Comparison of ENCODE assay signal across 11 mouse cellular contexts in the genomic region with DNA sequence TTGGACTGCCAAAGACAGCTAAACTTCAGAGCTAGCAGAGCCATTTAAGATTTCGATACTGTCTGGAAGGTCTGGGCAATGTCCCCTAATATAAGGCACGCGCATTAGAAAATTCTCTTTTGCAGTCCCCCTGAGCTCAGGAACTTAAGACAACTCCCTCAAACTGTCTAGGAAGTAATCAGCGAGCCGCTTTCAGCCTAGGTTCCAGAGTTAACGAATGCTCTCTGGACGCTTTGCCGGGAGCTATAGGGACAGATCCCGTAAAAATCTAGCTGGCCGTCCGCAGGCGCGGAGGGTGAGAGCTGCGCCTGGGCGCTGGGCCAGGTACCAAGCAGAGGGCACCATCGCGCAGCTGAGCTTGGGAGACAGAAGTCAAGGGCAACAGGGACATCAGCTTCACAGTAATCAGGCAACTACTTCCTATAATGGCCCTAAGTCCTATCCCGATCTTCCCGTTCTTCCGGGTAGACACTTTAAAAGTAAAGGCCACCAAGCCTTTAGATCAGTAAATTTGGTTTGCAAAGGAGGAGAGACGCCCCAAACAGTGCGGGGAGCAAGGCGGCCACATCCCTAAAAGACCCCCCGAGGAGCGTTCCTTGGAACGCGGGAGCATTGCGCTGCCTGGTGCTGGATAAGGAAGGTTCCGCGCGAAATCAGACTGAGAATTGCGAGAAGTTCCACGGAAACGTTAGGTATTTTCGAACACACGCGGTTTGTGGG. TPM values are rescaled to one million over a fixed set of nuclear protein-coding genes. Genes with fewer than 3 reads are reported as not detected.
DNase-seq lines count a peak whose midpoint lies in the region; ATAC-seq and TF ChIP-seq lines count a peak whose summit lies in the region.
"Had no signal": no experiment of that assay in that cellular context is flagged by ENCODE, and none has a peak within 500 bp of the region (broad histone marks: within the 10 kb centered on the region; RNA-seq: fewer than 3 reads in every experiment).

No protein-coding gene starts in this region.

- no peak overlapping the region for H3K4me3 ChIP-seq in forebrain, postnatal 0 days (ENCODE audit: low read depth, low read length)
- H3K4me3 ChIP-seq in forebrain, embryonic 14.5 days (ENCODE audit: low read depth, low read length), result no peak overlapping the region
- H3K4me3 ChIP-seq in stomach, embryonic 14.5 days (ENCODE audit: low read depth, low read length), result 0 out of 2 replicates have a peak overlapping the region, but pooled peaks have one; percentile 2
- no peak overlapping the region for H3K4me3 ChIP-seq in stomach, postnatal 0 days (ENCODE audit: low read depth, low read length)
- H3K4me3 ChIP-seq in hindbrain, embryonic 15.5 days, result no peak overlapping the region
- H3K4me3 ChIP-seq in layer of hippocampus, adult 2 months, result no peak overlapping the region

- peak overlapping the region; percentile 10; the same call in 1 of the 2 replicates for H3K4me2 ChIP-seq in forebrain, postnatal 0 days (ENCODE audit: low read depth)
- no peak overlapping the region for H3K4me2 ChIP-seq in forebrain, embryonic 14.5 days (ENCODE audit: low read length)
- no peak overlapping the region for H3K4me2 ChIP-seq in stomach, embryonic 14.5 days (replicated peaks; ENCODE audit: low read depth, low read length)
- H3K4me2 ChIP-seq in stomach, postnatal 0 days (replicated peaks; ENCODE audit: low read depth), result no peak overlapping the region
- peak overlapping the region; percentile 7; the same call in 1 of the 2 replicates for H3K4me2 ChIP-seq in hindbrain, embryonic 15.5 days

- WGBS in forebrain, postnatal 0 days, result 2% methylated on average over 37 of the region's 37 CpGs
- under 1% methylated on average over 37 of the region's 37 CpGs for WGBS in forebrain, embryonic 14.5 days
- under 1% methylated on average over 37 of the region's 37 CpGs for WGBS in stomach, embryonic 14.5 days
- whole genome bisulfite sequencing in stomach, postnatal 0 days, result 2% methylated on average over 37 of the region's 37 CpGs
- WGBS in hindbrain, embryonic 15.5 days, result under 1% methylated on average over 37 of the region's 37 CpGs

- no peak for TF ChIP-seq EP300 in stomach, postnatal 0 days (optimal IDR thresholded peaks at IDR 0.05)

- H3K27me3 ChIP-seq in forebrain, postnatal 0 days (ENCODE audit: insufficient read depth, low read length), result peaks cover 96% of the 10 kb centered on the region
- peaks cover 95% of the 10 kb centered on the region for H3K27me3 ChIP-seq in forebrain, embryonic 14.5 days (replicated peaks; ENCODE audit: control insufficient read depth, insufficient read depth, low read length)
- peaks cover 72% of the 10 kb centered on the region for H3K27me3 ChIP-seq in stomach, embryonic 14.5 days (ENCODE audit: control insufficient read depth, insufficient read depth, low read length)
- peaks cover 35% of the 10 kb centered on the region for H3K27me3 ChIP-seq in stomach, postnatal 0 days (ENCODE audit: control insufficient read depth, insufficient read depth, low read length)
- H3K27me3 ChIP-seq in hindbrain, embryonic 15.5 days, result peaks cover 90% of the 10 kb centered on the region
- H3K27me3 ChIP-seq: CH12.LX had no signal

- DNase-seq in forebrain, postnatal 0 days, result peak; percentile 63
- DNase-seq in forebrain, embryonic 14.5 days (ENCODE audit: low spot score), result no peak
- no peak for DNase-seq in stomach, postnatal 0 days (ENCODE audit: low spot score)
- DNase-seq in thymus, postnatal 0 days (ENCODE audit: low spot score), result no peak
- no peak for DNase-seq in layer of hippocampus, adult 9-10 months (ENCODE audit: low spot score)
- no peak for DNase-seq in layer of hippocampus, adult 2 months (ENCODE audit: low spot score in 2 of 2)
- DNase-seq: gastrocnemius, postnatal 25 days had no signal

- no peaks in the 10 kb centered on the region for H3K36me3 ChIP-seq in forebrain, postnatal 0 days (ENCODE audit: insufficient read depth)
- no peaks in the 10 kb centered on the region for H3K36me3 ChIP-seq in forebrain, embryonic 14.5 days (ENCODE audit: control insufficient read depth, insufficient read depth, low read length)
- no peaks in the 10 kb centered on the region for H3K36me3 ChIP-seq in stomach, embryonic 14.5 days (ENCODE audit: control insufficient read depth, insufficient read depth, low read length)
- no peaks in the 10 kb centered on the region for H3K36me3 ChIP-seq in stomach, postnatal 0 days (ENCODE audit: control insufficient read depth, insufficient read depth, low read length)
- no peaks in the 10 kb centered on the region for H3K36me3 ChIP-seq in hindbrain, embryonic 15.5 days

- no peak overlapping the region for H3K27ac ChIP-seq in forebrain, postnatal 0 days (ENCODE audit: low read depth, low read length)
- no peak overlapping the region for H3K27ac ChIP-seq in forebrain, embryonic 14.5 days (ENCODE audit: low read depth, low read length)
- H3K27ac ChIP-seq in stomach, embryonic 14.5 days (ENCODE audit: low read length), result no peak overlapping the region
- no peak overlapping the region for H3K27ac ChIP-seq in stomach, postnatal 0 days (replicated peaks)
- H3K27ac ChIP-seq in hindbrain, embryonic 15.5 days (replicated peaks), result no peak overlapping the region
- no peak overlapping the region for H3K27ac ChIP-seq in layer of hippocampus, adult 2 months

- H3K4me1 ChIP-seq in forebrain, postnatal 0 days (ENCODE audit: insufficient read depth), result peaks cover 6% of the 10 kb centered on the region; the same call in 1 of the 2 replicates
- H3K4me1 ChIP-seq in forebrain, embryonic 14.5 days (ENCODE audit: control insufficient read depth, insufficient read depth, low read length), result peaks cover 5% of the 10 kb centered on the region
- peaks cover 9% of the 10 kb centered on the region; the same call in 1 of the 2 replicates for H3K4me1 ChIP-seq in stomach, embryonic 14.5 days (ENCODE audit: control insufficient read depth, insufficient read depth, low read length)
- no peaks in the 10 kb centered on the region; the same call in 1 of the 2 replicates for H3K4me1 ChIP-seq in stomach, postnatal 0 days (replicated peaks; ENCODE audit: control insufficient read depth, insufficient read depth)
- peaks cover 26% of the 10 kb centered on the region for H3K4me1 ChIP-seq in hindbrain, embryonic 15.5 days (replicated peaks)

- H3K9ac ChIP-seq in forebrain, postnatal 0 days, result no peak overlapping the region
- H3K9ac ChIP-seq in forebrain, embryonic 14.5 days (ENCODE audit: low read length), result no peak overlapping the region
- no peak overlapping the region for H3K9ac ChIP-seq in stomach, embryonic 14.5 days (replicated peaks; ENCODE audit: low read depth, low read length)
- no peak overlapping the region for H3K9ac ChIP-seq in stomach, postnatal 0 days (ENCODE audit: low read length)
- H3K9ac ChIP-seq in hindbrain, embryonic 15.5 days, result no peak overlapping the region

- TF ChIP-seq CTCF in forebrain, postnatal 0 days (IDR thresholded peaks at IDR 0.05; ENCODE audit: low read depth), result no peak
- TF ChIP-seq CTCF in stomach, postnatal 0 days (IDR thresholded peaks at IDR 0.05; ENCODE audit: low read depth), result no peak
- no peak for TF ChIP-seq CTCF in layer of hippocampus, adult 2 months (conservative IDR thresholded peaks at IDR 0.05)

- H3K9me3 ChIP-seq in forebrain, postnatal 0 days (ENCODE audit: low read length), result no peaks in the 10 kb centered on the region
- no peaks in the 10 kb centered on the region for H3K9me3 ChIP-seq in forebrain, embryonic 14.5 days (replicated peaks; ENCODE audit: control insufficient read depth, low read length)
- no peaks in the 10 kb centered on the region for H3K9me3 ChIP-seq in stomach, embryonic 14.5 days (ENCODE audit: control insufficient read depth, low read depth, low read length)
- no peaks in the 10 kb centered on the region for H3K9me3 ChIP-seq in stomach, postnatal 0 days (ENCODE audit: control insufficient read depth, low read length)
- H3K9me3 ChIP-seq in hindbrain, embryonic 15.5 days, result no peaks in the 10 kb centered on the region

- no peak for ATAC-seq in forebrain, postnatal 0 days
- no peak for ATAC-seq in forebrain, embryonic 14.5 days
- no peak for ATAC-seq in stomach, embryonic 14.5 days (ENCODE audit: insufficient number of reproducible peaks, insufficient read depth, low FRiP score, low read depth)
- no peak for ATAC-seq in stomach, postnatal 0 days (ENCODE audit: low FRiP score, low TSS enrichment)
- ATAC-seq in hindbrain, embryonic 15.5 days (ENCODE audit: low FRiP score, low read depth), result no peak

RNA-seq across cellular contexts. Expression of a gene that starts 3.2 kb away (rescaled TPM):
- total RNA-seq in forebrain, postnatal 0 days (2014; rRNA removed), result 0.05 TPM in 1 of 2 replicates, not detected in the other
- not detected in 2 replicates for polyA plus RNA-seq in forebrain, postnatal 0 days (2015; fragmentation: Nextera tagmentation; extraction: Ambion mirVana)
- polyA plus RNA-seq in forebrain, embryonic 14.5 days (2014; fragmentation: Nextera tagmentation; extraction: Ambion mirVana), result 0.04 TPM in 1 of 2 replicates, not detected in the other
- polyA plus RNA-seq in stomach, embryonic 14.5 days (2014; fragmentation: Nextera tagmentation; extraction: Ambion mirVana), result 0.19 and 0.57 TPM in 2 replicates
- 0.08 TPM in 1 of 2 replicates, not detected in the other for polyA plus RNA-seq in stomach, postnatal 0 days (2015; fragmentation: Nextera tagmentation; extraction: Ambion mirVana)
- polyA plus RNA-seq in hindbrain, embryonic 15.5 days (2015; fragmentation: Nextera tagmentation; extraction: Ambion mirVana), result 0.61 and 1.0 TPM in 2 replicates
- not detected in 2 replicates for polyA plus RNA-seq in thymus, postnatal 0 days (2015; fragmentation: Nextera tagmentation; extraction: Ambion mirVana)
- not detected for total RNA-seq in layer of hippocampus, adult 2 months (2021)
- total RNA-seq: CH12.LX; gastrocnemius, postnatal 25 days; left cerebral cortex, postnatal 14 days had no signal

Comparison
In these comparisons a context has a peak if more than half of its experiments do, and no peak if none do; other contexts are left out.
1. H3K4me2 ChIP-seq: peak in forebrain, postnatal 0 days (single experiment) and hindbrain, embryonic 15.5 days (single experiment); none in forebrain, embryonic 14.5 days (single experiment), stomach, embryonic 14.5 days (single experiment) and stomach, postnatal 0 days (single experiment).